Mouse (Mus musculus) bone marrow, adult 2 months (tissue): ENCODE data around the gene Ctnnbl1.

Experiments used
- CTCF ChIP-seq: fragments of 200-500 bp; IDR thresholded peaks from 2 replicates; pipeline ENCODE4 v1.5.1; 2011; ENCODE audit warnings: low read length, control low read depth; ENCODE audit not compliant: control insufficient read depth, insufficient read depth
- POLR2A ChIP-seq: fragments of 200-500 bp; IDR thresholded peaks from 2 replicates; pipeline ENCODE4 v1.6.1; 2011; ENCODE audit warnings: low read depth, mild to moderate bottlenecking, control low read depth, low read length, borderline replicate concordance; ENCODE audit not compliant: control insufficient read depth

DNA sequence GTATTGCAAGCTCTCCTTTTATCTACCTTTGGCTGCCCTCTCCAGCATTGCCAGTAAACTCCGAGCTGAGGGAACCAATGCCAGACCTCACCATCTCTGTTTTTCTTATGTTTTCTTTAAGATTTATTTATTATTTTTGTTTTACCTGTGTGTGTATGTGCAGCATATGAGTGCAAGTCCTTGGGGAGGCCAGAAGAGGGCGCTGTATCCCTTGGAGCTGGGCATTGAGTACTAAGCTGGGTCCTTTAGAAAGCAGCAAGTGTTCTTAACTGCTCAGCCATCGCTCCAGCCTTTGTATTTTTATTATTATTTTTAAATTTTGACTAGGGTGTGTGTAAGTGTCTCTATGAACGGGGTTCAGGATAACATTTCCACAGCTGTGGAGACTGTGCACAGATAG lies 199.5 kb downstream of the Ctnnbl1 start:
- TF ChIP-seq POLR2A: no peak
- no peak for TF ChIP-seq CTCF
